Mouse (Mus musculus) spleen, adult 18-20 months (tissue): ENCODE data around the gene Limk2.

Experiments used
- DNase-seq, 2 experiments: peaks; one replicate each; pipeline ENCODE4 v3.0.0; 2022; ENCODE audit warnings: mixed read lengths in 2 of 2

The Limk2 gene

GRCm38 (mm10) chr11:3297871-3298812 lies 110.8 kb downstream of the Limk2 start:
- DNase-seq, result no peak

GRCm38 (mm10) chr11:3296056-3296455 lies 112.9 kb downstream of the Limk2 start:
- no peak for DNase-seq

GRCm38 (mm10) chr11:3294641-3295040 lies 114.3 kb downstream of the Limk2 start:
- DNase-seq, result no peak
